In genomic region chr7:83631828-83632681, GRCm38 (mm10) we compare ENCODE assay signal across 8 mouse cellular contexts. TPM values are rescaled to one million over a fixed set of nuclear protein-coding genes. Genes with fewer than 3 reads are reported as not detected.
DNase-seq lines count a peak whose midpoint lies in the region; ATAC-seq lines count a peak whose summit lies in the region.

Gene Stard5, plus strand, starts transcription at chr7:83631959.

- DNase-seq in adipocyte (ENCODE audit: low spot score), result peak; percentile 91
- DNase-seq in embryo, embryonic 10 days (ENCODE audit: low spot score), result peak; percentile 90
- DNase-seq in gastrocnemius, postnatal 14 days, result peak; percentile 91
- DNase-seq in left cerebral cortex, postnatal 10 days (ENCODE audit: extremely low spot score in 1 of 2, low spot score in 2 of 2), result peak; percentile 84 to 93
- DNase-seq in right cerebral cortex, postnatal 25 days, result peak; percentile 87
- peak; percentile 88 to 90 for DNase-seq in urinary bladder, postnatal 4 days (ENCODE audit: low spot score in 2 of 2)

- intact Hi-C loops in gastrocnemius, postnatal 14 days (cut with DNase I; ENCODE audit: low total_unique reads), result no loop called here
- intact Hi-C loops in left cerebral cortex, postnatal 10 days (cut with DNase I), result no loop called here

- peak; percentile 99 for ATAC-seq in inflammation-experienced regulatory T-cells, adult 6 months
- peak; percentile 97 for ATAC-seq in megakaryocyte-erythroid progenitor cell, adult 5-6 weeks (replicated peaks; ENCODE audit: low FRiP score, low TSS enrichment, poor library complexity, severe bottlenecking)

RNA-seq across cellular contexts. Expression of gene Stard5, which starts in this region (rescaled TPM):
- total RNA-seq in gastrocnemius, postnatal 14 days (2021), result 1 to 10 TPM; 6.9 to 8.0 TPM
- polyA plus RNA-seq in inflammation-experienced regulatory T-cells, adult 6 months (2017; shearing (Covaris generic)), result 10 to 100 TPM; 25.0 to 41.7 (median 39.5) TPM
- total RNA-seq in left cerebral cortex, postnatal 10 days (2021), result 1 to 10 TPM; 7.6 to 8.2 TPM
- total RNA-seq in megakaryocyte-erythroid progenitor cell, adult 5-6 weeks (2014; fragmentation: Nextera tagmentation), result 3.0 and 4.6 TPM in 2 replicates
- total RNA-seq in megakaryocyte-erythroid progenitor cell, adult 5-6 weeks (2017), result 3.3 and 5.0 TPM in 2 replicates

Comparison
In these comparisons a context has a peak if more than half of its experiments do, and no peak if none do; other contexts are left out.
1. Peak in every context shown above with its lines: DNase-seq and ATAC-seq.